Mouse (Mus musculus) kidney, postnatal 25 days (tissue): ENCODE measurements around the gene Chuk.
"Not testable (repeated sequence)": the region's sequence is repeated elsewhere in the genome, so short reads cannot be mapped to it uniquely, and the experiment has no call there.

Source experiments
- DNase-seq, 2 experiments: peaks; one replicate each; pipeline ENCODE4 v3.0.0; 2021; ENCODE audit warnings: mixed read lengths in 2 of 2

Gene Chuk

DNA sequence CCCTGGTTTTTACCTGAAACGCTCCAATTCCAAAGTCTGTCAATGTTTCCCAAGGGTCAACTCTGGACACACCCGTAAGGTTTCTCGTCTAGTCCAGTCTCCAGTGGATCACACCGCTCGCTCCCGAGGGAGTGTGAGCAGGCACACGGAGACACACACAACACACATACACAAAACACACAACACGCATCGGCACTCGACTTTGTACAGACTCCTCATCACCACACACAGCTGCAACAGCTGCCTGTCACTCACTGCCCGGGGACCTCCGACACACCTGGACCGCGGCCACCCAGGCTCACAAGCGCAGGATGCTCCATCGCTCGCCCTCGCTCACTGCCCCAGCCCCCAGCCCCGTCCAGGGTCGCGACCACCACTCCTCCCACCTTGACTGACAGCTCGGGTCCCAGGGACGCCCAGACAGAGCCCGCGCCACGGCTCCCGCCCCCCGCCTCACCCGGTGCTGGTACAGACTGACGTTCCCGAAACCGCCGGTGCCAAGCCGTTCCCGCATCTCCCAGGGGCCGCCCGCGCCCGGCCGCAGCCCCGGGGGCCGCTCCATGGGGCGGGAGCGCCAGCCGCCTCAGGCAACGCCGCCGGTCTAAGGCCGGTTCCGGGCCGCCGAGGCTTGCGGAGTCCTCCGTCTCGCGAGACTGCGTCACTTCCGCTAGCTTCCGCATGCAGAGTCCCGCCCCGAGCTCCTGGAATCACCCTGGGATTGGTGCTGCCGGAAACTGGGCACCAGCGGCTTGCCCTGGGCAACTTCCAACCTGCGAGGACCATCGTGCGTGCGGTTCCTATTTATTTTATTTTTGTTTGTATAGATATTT lies at the start of gene Chuk:
TSS of gene Chuk (minus strand) at position 650 of the 830 bp plus-strand sequence.
- DNase-seq, result peak; percentile 99

DNA sequence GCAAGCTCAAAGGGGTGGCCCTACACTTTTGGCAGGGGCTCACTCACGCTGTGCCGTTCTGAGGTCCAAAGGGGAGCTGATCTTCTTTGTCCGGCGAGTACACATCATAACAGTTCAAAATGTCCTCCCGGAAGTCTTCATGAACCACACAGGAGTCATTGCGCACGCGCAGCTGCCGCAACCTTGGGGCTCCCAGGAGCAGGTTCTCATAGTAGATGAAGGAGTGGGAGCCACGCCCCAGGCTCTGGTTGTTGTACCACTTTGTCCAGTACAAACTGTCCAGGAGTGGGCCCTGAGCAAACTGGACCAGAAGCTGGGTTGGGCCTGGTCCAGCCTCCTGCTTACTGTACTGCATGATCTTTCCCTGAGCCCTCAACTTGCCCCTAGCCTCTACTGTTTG lies 49.7 kb upstream of the Chuk start:
- no peak for DNase-seq

- no peak for DNase-seq
Observed at GRCm38 (mm10) chr19:44153781-44154180, 46.5 kb upstream of the Chuk start.

DNA sequence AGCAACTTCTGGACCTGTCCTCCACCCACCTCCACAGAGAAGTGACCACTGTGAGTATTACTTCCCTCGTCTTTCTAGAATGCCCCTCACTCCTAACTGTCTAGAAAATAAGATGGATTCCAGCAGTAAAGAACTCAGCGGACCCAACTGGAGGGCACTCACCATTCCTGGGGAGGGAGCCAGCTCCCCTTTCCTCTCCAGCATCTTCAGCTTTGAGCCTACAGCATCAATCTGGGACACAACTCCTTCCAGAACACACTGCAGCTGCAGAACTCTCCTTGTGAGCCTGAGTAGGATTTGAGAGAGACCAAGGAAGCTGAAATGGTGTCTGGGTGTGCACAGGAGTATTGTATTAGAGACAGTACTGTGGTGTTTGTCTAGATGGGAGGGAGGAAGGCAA lies 41.7 kb upstream of the Chuk start:
- DNase-seq, result no peak

- DNase-seq, result no peak
Observed at GRCm38 (mm10) chr19:44148345-44148744, 41.1 kb upstream of the Chuk start.

DNA sequence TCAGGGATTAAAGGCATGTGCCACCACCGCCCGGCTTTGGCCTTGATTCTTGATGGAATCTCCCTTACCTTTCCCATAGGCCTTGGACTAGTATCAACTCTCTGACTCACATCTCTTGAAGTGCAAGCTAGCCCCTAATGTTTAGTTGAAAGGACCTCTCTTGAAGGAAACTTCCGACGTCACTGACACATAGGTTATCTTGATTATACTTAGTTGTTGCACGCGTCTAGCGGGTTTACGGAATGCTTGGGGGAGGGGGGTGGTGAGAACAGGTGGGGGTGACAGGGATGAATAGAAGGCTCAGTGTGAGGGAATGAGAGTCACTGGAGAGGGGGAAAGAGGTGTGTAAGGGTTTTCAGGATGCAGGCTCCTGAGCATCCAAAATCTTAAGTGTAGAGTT lies 39.7 kb upstream of the Chuk start:
- DNase-seq, result no peak

- no peak for DNase-seq
Observed at GRCm38 (mm10) chr19:44146568-44146879, 39.2 kb upstream of the Chuk start.

GRCm38 (mm10) chr19:44145702-44146567 lies 38.7 kb upstream of the Chuk start, which contains the start of gene Bloc1s2:
Gene Bloc1s2 (minus strand): TSS chr19:44146446.
- peak; percentile 92 to 94 for DNase-seq

GRCm38 (mm10) chr19:44144366-44144765 lies 37.1 kb upstream of the Chuk start:
- DNase-seq, result no peak

- no peak for DNase-seq
Observed at GRCm38 (mm10) chr19:44135960-44136485, 28.7 kb upstream of the Chuk start.

GRCm38 (mm10) chr19:44135072-44135959 lies 28.0 kb upstream of the Chuk start, which contains the start of gene Cwf19l1:
Gene Cwf19l1 (minus strand): TSS chr19:44135876.
- peak; percentile 93 to 94 for DNase-seq

- DNase-seq, result no peak
Observed at GRCm38 (mm10) chr19:44132917-44133316, 25.6 kb upstream of the Chuk start.

GRCm38 (mm10) chr19:44128560-44128959 lies 21.3 kb upstream of the Chuk start:
- no peak for DNase-seq

DNA sequence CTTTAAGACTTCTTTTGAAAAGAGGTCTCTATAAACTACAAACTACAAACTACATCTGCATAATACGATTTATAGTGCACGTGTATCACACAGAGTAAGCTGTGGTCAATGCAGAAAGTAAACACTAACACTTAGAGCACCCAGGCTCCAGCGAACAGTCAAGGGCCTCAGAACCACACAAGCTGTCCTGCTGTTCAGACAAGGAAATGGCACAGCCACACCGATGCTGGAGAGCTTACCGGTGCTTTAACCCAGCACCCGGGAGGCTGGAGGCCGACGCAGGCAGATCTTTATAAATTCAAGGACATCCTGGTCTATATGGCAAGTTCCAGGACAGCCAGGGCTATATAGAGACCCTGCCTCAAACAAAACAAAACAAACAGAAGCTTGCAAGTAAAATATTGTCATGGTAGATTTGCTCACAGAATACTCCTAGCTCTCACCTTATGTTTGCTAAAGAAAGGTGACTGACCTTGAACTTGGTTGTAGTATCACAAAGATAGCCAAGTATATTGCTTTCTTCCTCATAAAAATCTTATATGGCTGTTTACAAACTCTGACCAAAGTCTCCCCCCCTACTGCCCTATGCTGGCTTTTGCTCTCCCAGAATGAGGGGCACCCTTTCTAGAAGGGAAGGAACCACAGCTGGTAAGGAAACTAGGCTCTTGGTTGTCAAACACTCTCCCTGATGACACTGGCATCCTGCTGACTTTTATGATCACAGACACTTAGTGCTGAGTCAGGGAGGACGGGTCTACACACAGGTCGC lies 20.6 kb upstream of the Chuk start:
- DNase-seq, result no peak

GRCm38 (mm10) chr19:44121137-44121536 lies 13.9 kb upstream of the Chuk start:
- DNase-seq, result no peak

DNA sequence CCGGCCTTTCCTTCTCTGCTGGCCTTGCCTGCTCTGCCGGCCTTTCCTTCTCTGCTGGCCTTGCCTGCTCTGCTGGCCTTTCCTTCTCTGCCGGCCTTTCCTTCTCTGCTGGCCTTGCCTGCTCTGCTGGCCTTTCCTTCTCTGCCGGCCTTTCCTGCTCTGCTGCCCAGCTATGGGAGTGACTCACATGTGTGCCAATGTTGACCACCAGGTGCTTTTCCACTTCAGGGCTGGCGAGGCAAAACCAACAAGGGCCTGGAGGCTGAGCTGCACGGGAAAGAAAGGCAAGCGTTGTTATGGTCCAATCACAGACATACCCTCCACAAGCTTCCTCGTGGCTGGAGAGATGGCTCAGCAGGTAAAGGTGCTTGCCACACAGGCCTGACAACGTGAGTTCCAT lies 13.4 kb upstream of the Chuk start:
- DNase-seq, result not testable (repeated sequence)

DNA sequence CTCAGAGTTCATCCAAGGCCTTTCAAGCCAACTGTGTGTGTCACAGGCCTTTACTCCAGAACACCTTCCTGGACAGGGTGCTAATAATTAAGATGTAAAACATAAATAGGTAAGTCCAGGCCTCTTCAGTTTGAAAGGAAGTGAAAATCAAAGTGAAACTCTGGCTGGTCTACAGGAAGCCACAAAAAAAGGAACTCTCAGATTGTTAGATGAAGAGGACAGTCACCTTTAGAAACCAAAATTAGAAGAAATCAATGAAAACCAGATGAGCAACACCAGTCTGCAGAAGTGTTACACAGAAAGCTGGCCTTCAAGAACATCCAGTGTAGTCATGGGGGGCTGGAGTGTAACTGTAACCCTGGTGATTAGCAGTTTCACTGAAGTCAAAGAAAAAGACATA lies 10.5 kb upstream of the Chuk start:
- DNase-seq, result no peak

- DNase-seq, result peak in 1 of 2 experiments; percentile 25
Observed at GRCm38 (mm10) chr19:44111706-44112105, 4.4 kb upstream of the Chuk start.

- DNase-seq, result peak; percentile 78 to 92
Observed at GRCm38 (mm10) chr19:44110356-44110755, 3.1 kb upstream of the Chuk start.

GRCm38 (mm10) chr19:44108996-44109395 lies 1.7 kb upstream of the Chuk start:
- DNase-seq, result peak; percentile 31 to 68

GRCm38 (mm10) chr19:44107661-44108521 lies 611 bp upstream of the Chuk start:
- peak in 1 of 2 experiments; percentile 18 for DNase-seq
